Mouse (Mus musculus) leukemia stem cell, adult 10-12 weeks (primary cell): Measurements from ENCODE around the gene Socs4. TPM values are rescaled to one million over a fixed set of nuclear protein-coding genes. Genes with fewer than 3 reads are reported as not detected.

Experiments used
- polyA plus RNA-seq: library from polyadenylated mRNA; stranded (reverse); fragments of >175 nt; gene quantifications from 2 replicates; pipeline ENCODE4 v1.2.3, GENCODE M21; 2012; ENCODE audit warnings: low replicate concordance

The Socs4 gene
- polyA plus RNA-seq: 2.0 and 2.6 TPM in 2 replicates

GRCm38 (mm10) chr14:47276637-47277393, at the start of gene Socs4, which contains the start of gene Wdhd1:
Gene Socs4 (plus strand): TSS chr14:47276931.
Gene Wdhd1 (minus strand): TSS chr14:47276857.

GRCm38 (mm10) chr14:47297785-47298407, 21.2 kb downstream of the Socs4 start, which contains the start of gene Mapk1ip1l:
Gene Mapk1ip1l (plus strand): TSS chr14:47298266.

Other genes starting within 250 kb of the Socs4 start
- 8.3 and 20.1 TPM in 2 replicates for gene Gch1, start 87.5 kb upstream of the Socs4 start, polyA plus RNA-seq
- gene Wdhd1, start 74 bp upstream of the Socs4 start, polyA plus RNA-seq: 1.6 and 7.6 TPM in 2 replicates
- 50.3 and 213 TPM in 2 replicates for gene Mapk1ip1l, start 21.3 kb downstream of the Socs4 start, polyA plus RNA-seq
- 323 and 1,251 TPM in 2 replicates for gene Lgals3, start 90.8 kb downstream of the Socs4 start, polyA plus RNA-seq
- gene Dlgap5, start 141.5 kb downstream of the Socs4 start, polyA plus RNA-seq: 2.5 and 29.4 TPM in 2 replicates
- 19.6 and 20.0 TPM in 2 replicates for gene Fbxo34, start 173.5 kb downstream of the Socs4 start, polyA plus RNA-seq